Mouse (Mus musculus) granulocyte monocyte progenitor cell, adult 5-6 weeks (primary cell): ENCODE measurements around the gene Abcb1a. TPM values are rescaled to one million over a fixed set of nuclear protein-coding genes. Genes with fewer than 3 reads are reported as not detected.

Experiments used
- ATAC-seq: replicated peaks from 2 replicates; pipeline ENCODE4 v1.8.0; 2016; ENCODE audit warnings: mild to moderate bottlenecking, moderate TSS enrichment, inconsistent platforms; ENCODE audit not compliant: poor library complexity, severe bottlenecking
- total RNA-seq, 2 experiments: library from RNA; stranded (forward) in 1 of 2; stranded (reverse) in 1 of 2; fragments of 200-712, 200-1000 nt in 1 of 2; fragments of >200 nt in 1 of 2; fragmentation: Nextera tagmentation in 1 of 2; gene quantifications; 2 replicates each; pipeline ENCODE4 v1.2.3; 2014 to 2017

Abcb1a gene
- total RNA-seq (2014; fragmentation: Nextera tagmentation), result not detected in 2 replicates
- 0.04 and 0.10 TPM in 2 replicates for total RNA-seq (2017)

GRCm38 (mm10) chr5:8659911-8660737 lies at the start of gene Abcb1a:
Abcb1a (plus strand) TSS chr5:8660077.
- ATAC-seq, result peak; percentile 76

GRCm38 (mm10) chr5:8622071-8622595 lies 37.7 kb upstream of the Abcb1a start:
- peak; percentile 57 for ATAC-seq

- ATAC-seq, result peak; percentile 98
These were observed 37.2 kb upstream of the Abcb1a start, which contains the start of gene Rundc3b for GRCm38 (mm10) chr5:8622596-8623231. Rundc3b (minus strand) TSS chr5:8622952.

GRCm38 (mm10) chr5:8632901-8633300 lies 27.0 kb upstream of the Abcb1a start:
- no peak for ATAC-seq

- no peak for ATAC-seq
These were observed 25.3 kb upstream of the Abcb1a start for GRCm38 (mm10) chr5:8634489-8634975.

GRCm38 (mm10) chr5:8648300-8648699 lies 11.6 kb upstream of the Abcb1a start:
- ATAC-seq, result no peak

GRCm38 (mm10) chr5:8648774-8649173 lies 11.1 kb upstream of the Abcb1a start:
- no peak for ATAC-seq

- ATAC-seq, result no peak
These were observed 7.8 kb upstream of the Abcb1a start for GRCm38 (mm10) chr5:8652085-8652484.

- ATAC-seq, result no peak
These were observed 868 bp downstream of the Abcb1a start for GRCm38 (mm10) chr5:8660738-8661151.

- no peak for ATAC-seq
These were observed 4.8 kb downstream of the Abcb1a start for GRCm38 (mm10) chr5:8664678-8665077.

- ATAC-seq, result no peak
These were observed 8.0 kb downstream of the Abcb1a start for GRCm38 (mm10) chr5:8667758-8668474.

- no peak for ATAC-seq
These were observed 9.7 kb downstream of the Abcb1a start for GRCm38 (mm10) chr5:8669606-8670005.

GRCm38 (mm10) chr5:8675262-8675951 lies 15.5 kb downstream of the Abcb1a start:
- peak; percentile 91 for ATAC-seq

- peak; percentile 36 for ATAC-seq
These were observed 16.0 kb downstream of the Abcb1a start for GRCm38 (mm10) chr5:8675952-8676262.

GRCm38 (mm10) chr5:8681166-8681565 lies 21.3 kb downstream of the Abcb1a start:
- ATAC-seq, result no peak

GRCm38 (mm10) chr5:8683686-8684085 lies 23.8 kb downstream of the Abcb1a start:
- no peak for ATAC-seq

GRCm38 (mm10) chr5:8686071-8686470 lies 26.2 kb downstream of the Abcb1a start:
- no peak for ATAC-seq

GRCm38 (mm10) chr5:8687550-8687949 lies 27.7 kb downstream of the Abcb1a start:
- no peak for ATAC-seq

GRCm38 (mm10) chr5:8716061-8716460 lies 56.2 kb downstream of the Abcb1a start:
- no peak for ATAC-seq

GRCm38 (mm10) chr5:8719556-8719955 lies 59.7 kb downstream of the Abcb1a start:
- no peak for ATAC-seq
